Mouse (Mus musculus): ENCODE measurements around the gene Bbc3. TPM values are rescaled to one million over a fixed set of nuclear protein-coding genes. Genes with fewer than 3 reads are reported as not detected.
"Not testable (repeated sequence)": the region's sequence is repeated elsewhere in the genome, so short reads cannot be mapped to it uniquely, and the experiment has no call there.

Gene Bbc3
- 10 to 100 TPM; 22.3 to 23.0 TPM for total RNA-seq (2021)
- long read RNA-seq, experiment 1, transcript Bbc3-201 (4 exons, 1,814 nt), result major isoform, 7 of 20 reads
- long read RNA-seq, experiment 1, partial matches to known transcripts, result 4 of 20 reads
- long read RNA-seq, experiment 1, other reads (novel, unspliced or antisense), result 9 of 20 reads
- long read RNA-seq, experiment 2, transcript Bbc3-201 (4 exons, 1,814 nt), result major isoform, 12 of 29 reads
- long read RNA-seq, experiment 2, partial matches to known transcripts, result 0 of 29 reads
- long read RNA-seq, experiment 2, other reads (novel, unspliced or antisense), result 16 of 29 reads

- DNase-seq (ENCODE audit: low spot score in 2 of 2); intact Hi-C loops (cut with DNase I): not testable (repeated sequence)
Measured at GRCm38 (mm10) chr7:16308093-16308492, at the start of gene Bbc3. Gene Bbc3 (plus strand): TSS chr7:16308393.

- intact Hi-C loops (cut with DNase I), result loop anchor here (10.0 kb wide), 1 partner anchor 164 kb away; the partner anchor contains the start of gene Napa
Measured at GRCm38 (mm10) chr7:16259110-16259590, 49.0 kb upstream of the Bbc3 start, which contains the start of gene C5ar1. Gene C5ar1 (minus strand): TSS chr7:16259540.

GRCm38 (mm10) chr7:16261097-16261496 lies 47.1 kb upstream of the Bbc3 start:
- no peak for DNase-seq (ENCODE audit: low spot score in 2 of 2)
- intact Hi-C loops (cut with DNase I), result loop anchor here (5.0 kb wide), 1 partner anchor 34 kb away; no protein-coding TSS in a partner anchor

More at GRCm38 (mm10) chr7:16259110-16259590, 49.0 kb upstream of the Bbc3 start, which contains the start of gene C5ar1:
- DNase-seq (ENCODE audit: low spot score in 2 of 2), result no peak

DNA sequence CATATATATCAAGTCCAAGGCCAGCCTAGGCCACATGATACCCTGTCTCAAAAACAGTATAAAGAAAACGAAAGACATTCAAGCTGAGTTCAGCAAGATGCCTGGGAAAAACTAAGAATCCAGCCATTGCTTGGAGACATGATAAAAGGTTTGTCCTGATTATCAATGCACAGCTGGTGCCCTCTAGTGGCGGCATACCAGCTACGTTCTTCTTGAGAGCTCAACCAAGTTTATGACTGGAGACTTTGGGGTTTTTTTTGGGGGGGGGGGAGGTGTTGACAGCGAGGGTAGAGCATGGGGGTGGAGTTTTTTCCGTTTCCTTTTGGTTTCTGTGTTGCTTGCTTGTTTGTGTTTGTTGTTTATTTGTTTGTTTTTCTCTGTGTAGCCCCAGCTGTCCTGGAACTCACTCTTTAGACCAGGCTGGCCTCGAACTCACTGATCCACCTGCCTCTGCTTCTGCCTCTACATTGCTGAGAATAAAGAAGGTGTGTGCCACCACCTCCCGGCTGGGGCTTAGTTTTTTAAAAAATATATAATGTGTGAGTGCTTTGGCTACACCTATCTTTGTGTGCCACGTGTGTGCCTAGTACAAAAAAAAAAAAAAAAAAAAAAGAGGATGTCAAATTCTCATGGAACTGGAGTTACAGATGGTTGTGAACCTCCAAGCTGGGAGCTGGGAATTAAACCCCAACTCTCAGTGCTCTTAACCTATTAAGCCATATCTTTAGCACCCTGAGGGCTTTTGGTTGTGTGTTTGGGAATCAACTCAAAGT lies 45.0 kb upstream of the Bbc3 start:
- DNase-seq (ENCODE audit: low spot score in 2 of 2), result peak; percentile 88 to 89
- intact Hi-C loops (cut with DNase I), result loop anchor here (2.0 to 5.0 kb wide), 2 partner anchors 36 to 70 kb away; no protein-coding TSS in a partner anchor

DNA sequence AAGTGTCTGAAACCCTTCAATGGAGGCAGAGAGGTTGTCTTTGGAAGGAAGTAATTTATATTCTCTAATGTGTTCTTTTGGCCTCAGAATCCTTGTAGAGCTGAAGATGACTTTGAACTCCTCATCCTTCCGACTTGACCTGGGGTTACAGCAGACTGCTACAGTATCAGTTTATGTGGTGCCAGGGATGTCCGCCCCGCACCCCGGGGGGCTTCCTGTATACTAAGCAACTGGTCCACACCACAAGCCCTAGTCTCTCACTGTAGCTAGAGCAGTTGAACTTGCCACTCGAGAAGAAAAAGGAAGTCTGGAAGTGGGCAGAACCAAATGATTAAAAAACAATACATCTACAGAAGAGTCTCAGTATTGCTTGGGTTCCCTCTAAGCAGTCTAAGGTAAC lies 44.4 kb upstream of the Bbc3 start:
- intact Hi-C loops (cut with DNase I), result loop anchor here (2.0 to 5.0 kb wide), 2 partner anchors 37 to 71 kb away; no protein-coding TSS in a partner anchor
- DNase-seq (ENCODE audit: low spot score in 2 of 2), result no peak

- no peak for DNase-seq (ENCODE audit: low spot score in 2 of 2)
- intact Hi-C loops (cut with DNase I), result no loop called here
Measured at GRCm38 (mm10) chr7:16265856-16266255, 42.3 kb upstream of the Bbc3 start.

DNA sequence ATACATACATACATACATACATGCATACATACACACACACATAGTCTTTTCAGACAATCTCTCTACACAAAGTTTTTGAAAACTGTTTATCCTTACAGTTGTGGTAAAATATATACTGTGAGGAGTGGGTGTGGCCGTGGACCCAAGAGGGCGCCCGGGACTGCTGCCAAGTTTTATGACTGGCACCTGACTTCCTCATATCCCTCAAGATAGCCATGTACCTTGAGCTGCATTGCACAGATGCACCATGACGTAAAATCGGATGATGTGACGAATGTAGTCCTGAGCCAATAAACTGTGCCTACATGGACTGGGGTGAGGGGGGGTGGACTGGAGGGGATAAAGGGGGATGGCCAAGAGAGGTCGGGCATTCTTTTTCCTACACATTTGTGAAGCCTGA lies 41.6 kb upstream of the Bbc3 start:
- intact Hi-C loops (cut with DNase I); DNase-seq (ENCODE audit: low spot score in 2 of 2): not testable (repeated sequence)

DNA sequence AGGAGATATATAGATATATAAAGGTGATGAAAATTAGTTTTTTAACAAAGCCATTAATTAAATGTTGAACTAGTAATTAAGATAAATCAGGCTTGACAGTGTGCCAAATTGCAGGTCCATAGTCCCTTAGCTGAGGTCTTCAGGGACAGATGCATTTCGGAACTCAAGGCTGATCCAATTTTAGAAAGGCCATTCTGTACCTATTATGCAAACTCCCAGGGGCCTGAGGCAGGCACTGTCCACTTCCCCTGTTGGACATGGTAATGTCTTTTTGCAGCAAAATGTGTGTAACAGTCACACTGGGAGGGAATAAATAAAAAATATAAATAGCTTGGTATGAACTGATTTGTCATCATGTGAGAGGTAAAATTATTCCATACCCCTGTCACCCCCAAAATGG lies 37.1 kb upstream of the Bbc3 start:
- DNase-seq (ENCODE audit: low spot score in 2 of 2), result no peak
- intact Hi-C loops (cut with DNase I), result no loop called here

- intact Hi-C loops (cut with DNase I), result no loop called here
Measured at GRCm38 (mm10) chr7:16272681-16273080, 35.5 kb upstream of the Bbc3 start.

DNA sequence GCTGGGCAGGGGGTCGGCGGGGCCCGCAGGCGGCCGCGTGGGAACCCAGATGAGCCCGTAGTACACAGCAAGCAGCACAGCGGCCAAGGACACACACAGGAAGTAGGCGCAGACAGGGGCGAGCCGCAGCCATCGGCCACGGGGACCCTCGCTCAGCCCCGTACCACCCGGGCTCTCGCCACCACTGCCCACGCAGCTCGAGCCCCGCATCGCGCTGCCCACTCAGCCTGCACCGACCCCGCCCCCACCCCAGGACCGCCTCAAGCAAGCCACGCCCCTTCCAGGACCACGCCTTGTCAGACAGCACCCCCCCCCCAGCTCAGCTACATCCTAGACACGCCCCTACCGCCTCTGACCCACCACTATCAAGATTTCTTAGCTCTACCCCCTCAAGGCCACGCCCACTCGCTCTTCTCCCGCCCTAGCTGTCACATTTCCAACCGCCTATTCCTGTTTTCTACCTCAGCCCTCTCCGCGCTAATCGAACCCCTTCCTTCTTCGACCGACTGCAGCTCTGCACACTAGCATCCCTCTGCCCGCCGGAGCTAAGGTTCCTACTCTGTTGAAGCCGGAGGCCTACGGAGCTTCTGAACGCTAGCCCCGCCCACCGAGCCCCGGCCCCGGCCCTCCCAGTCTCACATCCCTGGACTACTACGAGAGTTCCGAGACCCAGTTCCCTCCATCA lies 35.0 kb upstream of the Bbc3 start, which contains the start of gene Inafm1:
Inafm1 (minus strand) TSS at position 537 of the 685 bp plus-strand sequence.
- DNase-seq (ENCODE audit: low spot score in 2 of 2), result peak; percentile 84 to 85
- intact Hi-C loops (cut with DNase I), result no loop called here

More at GRCm38 (mm10) chr7:16272681-16273080, 35.5 kb upstream of the Bbc3 start:
- DNase-seq (ENCODE audit: low spot score in 2 of 2), result peak; percentile 74 to 75

DNA sequence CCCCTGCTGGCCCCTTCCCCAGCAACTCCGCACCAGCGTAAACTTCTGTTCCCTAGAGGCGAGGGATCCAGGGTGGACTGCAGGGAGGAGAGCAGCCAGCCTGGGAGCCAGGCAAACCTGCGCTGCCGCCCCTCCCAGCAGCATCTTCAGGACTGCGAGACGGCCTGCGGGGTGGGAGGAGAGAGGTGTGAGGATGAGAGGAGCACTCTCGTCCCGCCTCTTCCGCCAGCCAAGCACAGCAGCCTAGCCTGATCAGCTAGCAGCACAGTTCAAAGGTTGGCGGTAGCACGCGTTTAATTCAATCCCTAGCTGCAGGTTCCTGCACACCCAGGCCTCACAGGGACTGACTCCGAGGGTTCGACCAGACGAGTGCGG lies 34.4 kb upstream of the Bbc3 start:
- peak in 1 of 2 experiments; percentile 59 for DNase-seq (ENCODE audit: low spot score in 2 of 2)

DNA sequence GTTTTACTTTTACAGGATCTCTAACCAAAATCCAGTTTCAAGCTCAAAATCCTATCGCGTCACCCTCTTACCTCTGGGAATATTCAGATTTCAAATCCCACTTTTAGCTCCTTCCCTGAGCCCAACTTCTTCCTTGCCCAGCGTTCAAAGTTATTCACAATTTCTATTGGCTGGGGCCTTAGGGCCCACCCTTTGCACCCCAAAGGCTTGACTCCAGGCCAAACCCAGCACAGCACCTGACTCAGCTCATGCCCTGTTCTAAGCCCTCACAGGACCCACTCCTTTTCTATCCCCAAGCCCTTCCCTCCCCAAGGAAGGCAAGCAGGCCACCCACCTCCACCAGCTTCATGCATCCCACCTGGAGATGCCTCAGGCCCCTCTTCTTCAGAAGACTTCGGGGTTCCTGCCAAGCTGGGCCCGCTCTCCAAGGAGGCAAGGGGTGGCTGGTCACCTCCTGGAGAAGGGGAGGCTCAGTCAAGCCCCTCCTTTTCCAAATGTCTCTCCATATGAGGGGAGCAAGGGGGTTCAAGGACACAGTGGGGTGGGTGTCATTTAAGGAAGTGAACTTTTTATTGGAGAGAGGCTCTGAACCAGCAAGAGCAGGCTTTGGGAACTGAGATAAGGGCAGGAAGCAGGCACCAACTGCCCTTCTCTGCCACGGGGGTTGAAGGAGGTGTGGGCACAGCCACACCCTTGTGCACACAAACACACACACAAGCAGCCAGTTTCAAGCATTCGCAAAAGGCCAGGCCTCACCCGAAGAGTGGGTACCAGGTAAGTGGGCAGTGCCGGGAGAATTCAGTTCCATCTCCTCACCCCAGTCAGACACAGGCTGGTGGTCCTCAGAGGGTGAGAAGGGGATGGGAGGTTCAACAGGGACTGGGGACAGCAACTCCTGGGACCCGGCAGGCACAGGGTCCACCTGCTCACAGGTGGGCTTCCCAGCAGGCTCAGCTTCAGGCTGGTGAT lies 33.0 kb upstream of the Bbc3 start:
- intact Hi-C loops (cut with DNase I), result no loop called here
- no peak for DNase-seq (ENCODE audit: low spot score in 2 of 2)

More for the DNA sequence above, 34.4 kb upstream of the Bbc3 start:
- intact Hi-C loops (cut with DNase I), result no loop called here

DNA sequence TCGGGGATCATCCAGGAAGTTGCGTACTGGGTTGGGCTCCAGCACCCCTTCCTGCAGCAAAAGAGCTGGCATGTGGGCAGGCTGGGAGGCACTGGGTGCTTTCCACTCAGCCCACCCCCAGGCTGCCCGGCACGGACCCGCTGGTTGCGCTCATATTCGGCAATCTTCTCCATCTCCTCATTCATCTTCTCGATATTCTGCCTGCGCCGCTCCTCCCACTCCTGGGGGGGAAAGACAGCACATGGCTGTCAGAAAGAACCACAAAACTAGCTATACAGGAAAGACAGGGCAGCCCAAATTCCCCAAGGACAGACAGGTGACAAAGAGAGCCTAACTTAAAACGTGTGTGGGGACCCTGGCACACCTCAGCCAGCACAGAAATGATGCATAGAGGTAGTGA lies 27.5 kb upstream of the Bbc3 start:
- intact Hi-C loops (cut with DNase I), result no loop called here
- DNase-seq (ENCODE audit: low spot score in 2 of 2), result no peak

GRCm38 (mm10) chr7:16282334-16282733 lies 25.9 kb upstream of the Bbc3 start:
- intact Hi-C loops (cut with DNase I), result no loop called here

GRCm38 (mm10) chr7:16284001-16284400 lies 24.2 kb upstream of the Bbc3 start:
- intact Hi-C loops (cut with DNase I), result no loop called here
- no peak for DNase-seq (ENCODE audit: low spot score in 2 of 2)

More at GRCm38 (mm10) chr7:16282334-16282733, 25.9 kb upstream of the Bbc3 start:
- no peak for DNase-seq (ENCODE audit: low spot score in 2 of 2)

DNA sequence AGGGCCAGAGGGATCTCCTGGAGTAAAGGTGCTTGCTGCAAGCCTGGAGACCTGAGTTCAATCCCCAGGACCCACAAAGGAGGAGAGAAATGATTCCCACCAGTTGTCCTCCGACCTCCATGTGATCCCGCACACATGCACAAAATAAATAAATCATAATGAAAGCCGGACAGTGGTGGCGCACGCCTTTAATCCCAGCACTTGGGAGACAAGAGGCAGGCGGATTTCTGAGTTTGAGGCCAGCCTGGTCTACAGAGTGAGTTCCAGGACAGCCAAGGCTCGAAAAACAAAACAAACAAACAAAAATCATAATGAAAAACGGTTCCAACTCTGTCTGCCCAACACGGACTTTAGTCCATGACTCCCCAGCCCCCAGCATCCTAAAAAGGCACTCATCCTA lies 23.3 kb upstream of the Bbc3 start:
- intact Hi-C loops (cut with DNase I), result no loop called here
- DNase-seq (ENCODE audit: low spot score in 2 of 2), result no peak

GRCm38 (mm10) chr7:16285450-16286025 lies 22.7 kb upstream of the Bbc3 start:
- intact Hi-C loops (cut with DNase I), result no loop called here
- DNase-seq (ENCODE audit: low spot score in 2 of 2), result peak in 1 of 2 experiments; percentile 34

Data from left cerebral cortex, postnatal 14 days (tissue).